Mouse (Mus musculus) thymus, postnatal 4 days (tissue): ENCODE data around the gene Tll2.
A peak's percentile ranks its signal among the peaks of the same experiment; 100 is the strongest.

Source experiments
- DNase-seq: peaks from one replicate; pipeline ENCODE4 v3.0.0; 2021

Tll2 gene

DNA sequence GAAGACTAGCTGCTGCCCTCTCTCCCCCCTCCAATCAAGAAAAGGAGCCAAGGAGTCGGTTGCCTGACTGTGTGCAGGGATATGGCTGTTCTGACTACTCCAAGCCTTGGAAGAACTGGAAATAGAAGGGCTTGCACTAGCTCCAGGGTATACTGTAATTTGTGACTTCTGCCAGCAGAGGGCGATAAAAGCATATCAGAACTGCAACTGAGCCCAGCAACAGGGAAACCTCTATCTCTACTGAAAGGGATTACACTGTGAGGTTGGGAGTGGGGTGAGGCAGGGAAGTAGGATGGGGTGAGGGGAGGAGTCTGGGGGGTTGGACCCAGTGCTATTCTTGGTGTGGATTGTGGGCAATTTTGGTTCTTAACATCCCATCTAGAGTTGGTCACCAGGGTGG, 119.9 kb downstream of the Tll2 start:
- DNase-seq, result peak; percentile 72

DNA sequence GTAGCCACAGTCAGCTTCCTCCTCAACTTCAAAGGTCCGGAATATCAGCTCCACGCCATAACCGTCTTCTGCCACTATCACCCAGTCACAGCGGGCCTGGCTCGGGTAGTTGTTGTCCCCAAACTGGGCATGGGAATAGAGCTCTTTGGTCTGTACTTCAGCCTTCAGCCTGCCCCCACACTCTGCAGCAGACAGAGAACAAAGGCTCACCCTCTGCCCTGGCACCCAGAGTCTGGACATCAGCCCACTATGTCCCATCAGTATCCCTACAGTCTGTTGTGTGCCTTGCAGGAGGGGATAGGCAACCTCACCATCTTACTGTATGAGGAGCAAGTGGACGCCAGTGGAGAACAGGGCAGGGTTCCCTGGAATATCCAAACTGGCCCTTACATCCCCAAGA, 120.3 kb downstream of the Tll2 start:
- DNase-seq, result no peak

DNA sequence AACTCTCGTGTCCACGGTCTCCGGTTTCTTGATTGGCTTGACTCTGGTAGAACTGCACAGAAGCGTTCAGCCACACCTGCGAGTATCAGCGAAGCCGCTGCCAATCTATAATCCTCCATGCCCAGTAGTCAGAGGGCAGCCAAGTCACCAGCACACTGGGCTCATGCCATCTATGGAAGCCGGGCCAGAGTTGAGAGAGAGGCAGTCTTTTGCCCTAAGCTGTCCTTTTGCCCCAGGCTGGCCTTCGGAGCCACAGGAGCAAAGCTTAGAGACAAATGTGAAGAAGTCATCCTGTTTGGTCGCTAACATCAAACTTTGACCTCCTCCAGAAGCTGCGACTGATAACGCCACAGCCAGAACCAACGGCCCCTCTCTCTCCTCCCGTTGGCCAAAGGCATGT, 123.0 kb downstream of the Tll2 start:
- no peak for DNase-seq

DNA sequence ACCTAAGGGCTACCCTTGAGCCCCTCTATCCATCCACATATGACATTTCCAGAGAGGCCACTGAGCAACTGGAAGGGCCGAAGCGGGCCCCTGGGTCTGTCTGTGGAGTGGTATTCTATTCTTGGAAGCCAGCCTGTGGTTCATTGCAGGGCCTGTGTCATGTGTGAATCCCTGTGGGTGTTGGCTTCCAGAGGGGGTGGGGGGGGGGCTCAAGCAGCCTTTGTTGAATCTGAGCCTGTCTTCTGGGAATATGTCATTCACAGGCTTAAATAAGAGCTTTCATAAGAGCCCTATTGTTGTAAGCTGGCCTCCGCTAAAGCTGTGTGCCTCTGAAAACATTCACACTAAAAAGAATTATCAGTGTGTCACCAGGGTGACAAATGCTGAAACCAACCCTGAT, 125.0 kb downstream of the Tll2 start:
- DNase-seq, result no peak

DNA sequence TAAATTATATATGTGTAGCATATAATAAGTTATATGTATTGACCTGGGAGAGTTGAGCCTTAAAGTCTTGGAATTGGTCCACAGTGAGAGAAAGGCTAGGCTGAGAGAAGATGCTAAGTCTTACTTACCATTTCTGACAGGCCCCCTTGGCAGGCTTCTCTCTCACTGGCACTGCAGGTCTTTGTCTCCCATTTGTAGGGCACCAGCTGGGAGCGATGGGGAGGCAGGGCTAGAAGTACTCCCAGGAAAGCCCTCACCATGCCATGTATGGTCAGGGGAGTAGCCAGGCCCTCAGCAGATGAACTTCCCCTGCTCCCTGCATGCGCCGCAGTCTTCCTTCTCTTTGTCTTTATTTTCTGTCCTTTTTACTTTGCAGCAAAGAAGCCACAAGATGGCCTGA, 129.7 kb downstream of the Tll2 start, which contains the start of gene Opalin:
Opalin (minus strand) TSS at position 208 of the 400 bp plus-strand sequence.
- DNase-seq, result no peak

DNA sequence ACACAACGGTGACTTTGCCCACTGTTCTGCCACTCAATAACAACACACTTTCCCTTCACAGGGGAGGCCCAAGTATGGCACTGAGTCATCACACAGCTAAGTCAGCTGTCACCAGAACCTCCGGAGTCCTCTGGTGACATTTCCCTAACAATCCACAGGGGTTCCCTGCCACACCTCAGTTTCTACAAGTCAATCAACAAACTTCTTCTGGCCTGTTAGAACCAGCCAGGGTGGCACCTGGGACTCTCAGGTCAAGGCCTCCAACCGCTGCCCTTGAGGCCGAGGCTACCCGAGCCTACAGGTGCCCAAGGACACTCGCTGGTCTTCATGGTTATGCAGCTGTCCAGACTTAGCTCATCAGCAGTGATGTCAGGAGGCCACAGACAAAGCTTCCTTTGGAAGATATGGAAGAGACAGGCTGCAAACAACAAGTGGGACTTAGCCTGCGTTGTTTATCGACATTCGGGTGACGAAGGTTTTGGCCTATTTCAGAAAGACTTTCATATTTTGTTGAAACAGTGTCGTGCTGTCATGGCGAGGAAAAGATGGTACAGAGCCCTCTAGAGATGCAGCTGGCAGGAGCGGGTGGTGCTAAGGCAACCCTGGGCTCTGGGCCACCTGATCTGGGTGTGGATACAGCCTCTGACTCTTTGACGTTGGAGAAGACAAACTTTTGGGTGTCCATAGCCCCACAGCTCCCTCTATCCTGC, 132.7 kb downstream of the Tll2 start:
- no peak for DNase-seq

DNA sequence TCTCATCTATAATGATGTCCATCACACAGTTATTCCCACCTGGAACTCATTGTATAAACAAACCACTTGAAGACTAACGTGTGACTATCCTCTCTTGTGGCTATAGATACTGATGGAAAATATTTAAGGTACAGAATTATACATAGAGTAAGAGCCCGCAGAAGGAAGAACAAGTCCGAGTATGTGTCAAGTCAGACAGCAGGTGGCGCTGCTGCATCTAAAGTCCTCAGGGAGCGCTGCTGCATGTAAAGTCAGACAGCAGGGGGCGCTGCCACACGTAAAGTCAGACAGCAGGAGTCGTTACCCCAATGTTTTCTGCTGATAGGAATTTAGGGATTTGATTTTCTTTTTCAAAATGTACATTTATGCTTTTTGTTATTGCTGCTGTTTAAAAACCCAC, 135.1 kb downstream of the Tll2 start:
- peak; percentile 98 for DNase-seq

DNA sequence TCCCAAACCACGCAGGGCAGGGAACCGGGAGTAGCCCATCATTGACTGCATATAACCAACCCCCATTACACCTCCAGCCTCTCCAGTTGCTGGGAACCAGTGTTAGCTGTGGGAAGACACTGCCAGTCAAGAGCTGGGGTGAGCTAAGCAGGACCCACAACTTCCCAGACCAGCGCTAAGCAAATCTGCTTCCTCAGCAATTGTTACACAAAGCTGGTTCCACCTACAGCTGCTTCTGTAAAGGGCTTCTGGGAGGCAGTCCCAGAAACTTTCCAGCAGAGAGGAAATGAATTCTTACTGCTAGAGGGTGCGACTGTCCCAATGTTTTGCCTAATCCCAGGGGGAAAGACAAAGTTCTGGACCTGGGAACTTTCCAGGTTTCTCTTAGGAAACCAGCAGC, 151.9 kb downstream of the Tll2 start:
- no peak for DNase-seq

DNA sequence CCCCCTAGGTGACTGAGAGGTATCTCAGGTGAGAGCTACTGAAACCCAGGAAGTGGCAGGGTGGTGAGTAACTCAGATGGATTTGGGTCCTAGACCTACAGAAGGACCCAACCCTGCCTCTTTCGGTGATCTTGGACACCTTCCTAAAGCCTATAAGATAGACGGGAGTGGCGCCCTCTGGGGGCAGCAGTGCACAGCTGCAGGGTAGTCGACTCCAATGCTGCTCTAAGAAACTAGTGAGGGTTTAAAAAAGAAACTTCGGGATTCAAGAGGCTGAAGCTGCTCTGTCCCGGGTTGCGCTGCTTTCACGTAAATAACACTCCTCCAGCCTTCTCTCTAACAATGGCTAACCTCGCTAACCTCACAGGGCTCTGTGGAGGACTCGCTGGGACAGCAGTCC, 153.1 kb downstream of the Tll2 start:
- DNase-seq, result peak; percentile 91

DNA sequence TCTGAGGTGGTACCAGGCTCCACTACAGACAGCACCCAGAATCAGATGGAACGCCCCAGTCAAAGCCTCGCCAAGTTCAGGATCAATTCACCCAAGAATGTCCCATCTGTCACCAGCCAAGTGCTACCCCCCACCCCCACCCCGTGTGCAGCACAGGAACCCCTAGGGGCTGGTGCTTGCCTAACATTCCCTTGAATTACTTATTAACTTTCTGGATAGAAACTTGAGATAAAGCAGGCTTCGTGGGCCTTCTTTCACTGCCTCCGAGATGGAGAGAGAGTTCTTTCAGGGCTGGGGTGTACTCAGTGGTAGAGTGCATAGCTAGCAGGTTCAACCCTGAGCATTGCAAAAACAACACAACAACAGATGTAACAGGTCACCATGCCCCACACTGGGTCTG, 154.4 kb downstream of the Tll2 start:
- DNase-seq, result no peak

DNA sequence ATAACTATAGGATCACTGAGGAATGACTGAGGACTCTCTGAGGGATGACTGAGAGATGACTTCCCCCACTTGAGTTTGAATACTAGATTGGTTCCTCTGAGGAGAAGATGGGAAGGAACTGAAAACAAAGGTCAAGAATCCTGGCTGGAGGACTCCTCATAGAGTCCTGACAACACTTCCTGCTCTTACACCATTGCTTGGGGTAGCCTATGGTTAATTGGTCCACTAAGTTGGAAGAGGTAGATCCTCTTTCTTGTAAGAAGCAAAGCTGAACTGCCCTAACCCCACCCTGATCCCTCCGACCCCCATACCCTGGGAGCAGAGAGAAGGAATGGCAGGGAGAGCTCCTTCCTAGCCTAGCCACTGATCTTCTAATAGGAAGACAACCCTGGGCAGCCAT, 154.9 kb downstream of the Tll2 start:
- DNase-seq, result no peak

DNA sequence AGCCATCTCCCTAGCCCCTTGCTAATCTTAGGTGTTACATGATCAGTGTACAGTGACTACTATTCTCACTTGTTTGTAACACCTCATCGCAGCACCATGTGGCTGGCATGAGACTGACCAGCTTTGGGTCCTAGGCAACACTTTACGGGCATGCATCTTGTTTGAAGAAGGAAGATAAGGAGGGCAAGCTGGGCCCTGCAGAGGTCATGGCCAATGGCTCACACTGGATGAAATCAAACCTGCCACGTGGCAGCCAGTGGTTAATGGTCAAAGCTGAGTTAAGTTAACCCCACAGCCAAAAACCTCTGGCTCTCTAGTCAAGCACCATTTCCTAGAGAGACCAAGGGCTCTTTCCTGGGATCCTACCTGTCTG, 158.5 kb downstream of the Tll2 start:
- no peak for DNase-seq

DNA sequence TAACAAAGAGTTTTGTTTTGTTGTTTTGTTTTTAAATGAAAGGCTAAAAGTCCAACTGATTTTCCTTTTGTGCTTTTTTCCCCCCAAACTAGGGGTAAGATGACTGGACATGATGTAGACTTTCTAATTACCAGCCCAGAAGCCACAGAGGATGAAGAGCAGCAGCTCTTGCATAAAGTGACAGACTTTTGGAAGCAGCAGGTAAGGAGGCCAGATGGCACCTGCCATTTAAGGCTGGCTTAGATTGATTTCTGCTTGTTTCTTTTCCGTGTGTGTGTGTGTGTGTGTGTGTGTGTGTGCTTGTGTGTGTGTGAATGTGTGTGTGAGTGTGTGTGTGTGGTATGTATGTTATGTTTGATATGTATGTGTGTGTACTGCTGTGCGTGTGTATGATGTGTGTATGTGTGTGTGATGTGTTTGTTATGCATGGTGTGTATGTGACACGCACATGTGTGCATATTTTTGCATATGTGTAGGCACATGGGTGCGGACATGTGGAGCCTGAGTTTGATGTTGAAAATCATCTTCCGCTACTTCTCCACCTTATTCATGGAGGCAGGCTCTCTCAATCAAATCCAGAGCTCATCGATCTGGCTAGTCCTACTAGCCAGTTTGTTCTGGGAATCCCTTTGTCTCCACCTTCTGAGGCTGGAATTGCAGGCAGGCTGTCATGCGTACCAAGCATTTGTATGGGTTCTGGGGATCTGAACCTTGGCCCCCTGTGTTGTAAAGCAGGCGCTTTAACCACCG, 159.0 kb downstream of the Tll2 start:
- DNase-seq, result no peak

DNA sequence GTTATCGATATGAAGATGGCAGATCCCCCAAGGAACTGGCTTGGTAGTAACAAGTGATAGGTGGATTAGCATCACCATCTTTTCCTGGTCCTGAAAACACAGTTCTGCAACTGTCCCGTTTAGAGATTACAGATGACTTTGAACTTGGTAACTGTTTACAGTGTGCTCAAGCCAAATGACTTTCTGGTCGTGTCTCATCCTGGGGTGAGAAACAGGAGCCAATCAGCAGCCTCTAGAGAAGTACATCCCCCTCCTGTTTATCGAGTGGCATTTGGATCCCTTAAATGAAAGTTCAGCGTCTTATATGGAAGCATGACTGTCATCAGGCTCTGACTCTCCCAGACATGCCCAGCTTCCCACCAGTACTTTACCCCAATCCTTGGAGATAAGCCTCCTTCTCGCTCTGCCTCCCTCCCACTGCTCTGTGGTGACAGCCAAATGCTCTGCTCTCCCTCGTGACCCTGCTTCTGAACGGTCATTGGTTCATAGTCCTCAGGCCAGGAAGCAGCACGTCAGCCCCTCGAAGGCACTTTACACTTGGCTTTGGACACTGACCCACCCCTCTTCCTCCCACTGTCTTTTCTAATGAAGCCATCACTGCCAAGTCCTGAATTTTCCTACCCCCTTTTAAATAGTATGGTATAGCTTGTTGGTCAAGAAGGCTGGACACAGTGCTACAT, 161.4 kb downstream of the Tll2 start:
- DNase-seq, result no peak

DNA sequence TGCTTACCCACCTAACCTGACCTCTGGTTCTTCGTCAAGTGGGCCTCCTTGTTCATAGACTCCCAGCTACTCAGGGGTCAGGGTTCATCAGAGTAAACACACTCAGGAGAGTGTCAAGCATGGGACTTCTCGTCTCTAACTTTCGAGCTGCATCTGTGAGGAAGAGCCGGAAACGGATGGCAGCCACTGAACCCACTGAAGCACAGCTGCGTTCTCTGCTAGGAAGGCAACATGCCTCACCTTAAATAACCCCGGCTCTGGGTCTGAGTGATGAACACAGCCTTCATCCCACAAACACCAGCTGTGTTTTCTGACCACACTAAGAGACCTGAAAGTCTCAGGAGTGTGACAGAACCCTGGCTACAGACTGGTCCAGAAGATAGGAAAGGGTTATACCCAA, 167.5 kb downstream of the Tll2 start:
- peak; percentile 77 for DNase-seq

DNA sequence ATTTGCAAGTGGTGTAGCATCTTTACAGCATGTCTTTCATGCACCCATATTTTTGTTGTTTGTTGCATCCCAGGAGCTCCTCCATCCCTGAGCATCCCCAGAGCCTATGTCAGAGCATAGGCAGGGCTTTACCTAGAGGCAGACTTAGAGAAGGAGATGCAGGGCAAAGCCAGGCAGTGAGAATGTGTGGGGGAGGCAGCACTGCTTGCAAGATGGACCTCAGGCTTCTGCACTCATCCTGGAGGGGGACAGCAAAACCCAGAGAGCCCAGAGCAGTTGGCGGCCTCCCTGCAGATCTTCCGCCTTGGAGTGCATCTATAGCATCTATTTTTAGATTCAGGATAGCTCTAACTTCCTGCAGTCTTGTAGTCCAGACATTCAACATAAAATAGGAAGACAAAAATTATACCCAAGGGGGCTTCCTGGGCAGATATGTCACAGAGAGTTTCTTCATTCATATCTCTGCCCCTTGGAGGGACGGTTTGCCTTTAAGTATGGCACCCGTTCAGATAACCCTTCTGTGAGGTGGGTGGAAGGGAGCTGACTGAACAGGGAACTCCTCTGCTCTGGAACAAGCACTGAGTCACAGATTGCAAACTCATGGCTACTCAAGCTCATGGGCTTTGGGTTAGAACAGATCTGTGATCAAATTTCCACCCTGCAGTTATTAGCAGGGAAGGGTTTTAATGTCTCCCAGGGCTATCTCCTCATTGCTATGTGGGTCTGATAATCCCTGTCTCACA, 170.7 kb downstream of the Tll2 start:
- DNase-seq, result no peak
